Mouse (Mus musculus) midbrain, postnatal 0 days (tissue): ENCODE results near the gene Xxylt1. TPM values are rescaled to one million over a fixed set of nuclear protein-coding genes. Genes with fewer than 3 reads are reported as not detected.
A peak's percentile ranks its signal among the peaks of the same experiment; 100 is the strongest.

ENCODE experiments used
- ATAC-seq: fragments of 200-750 bp; cut with Nextera tagmentation; 2 replicates; pipeline ENCODE4 v1.8.0; 2017; ENCODE audit warnings: moderate number of reproducible peaks, mild to moderate bottlenecking, moderate TSS enrichment, moderate library complexity; ENCODE audit not compliant: low FRiP score
- DNase-seq: peaks from one replicate; pipeline ENCODE4 v3.0.0-alpha.2; 2015; ENCODE audit warnings: low spot score
- H3K27ac ChIP-seq: fragments of 300-500 bp; sonication (generic); 2 replicates; pipeline ENCODE4 v1.5.1; 2014; ENCODE audit warnings: low read depth, mild to moderate bottlenecking, low read length, mixed read lengths
- H3K27me3 ChIP-seq: fragments of 300-500 bp; sonication (generic); 2 replicates; pipeline ENCODE4 v1.6.1; 2014; ENCODE audit warnings: low read length, control low read depth, mixed read lengths; ENCODE audit not compliant: insufficient read depth
- H3K36me3 ChIP-seq: fragments of 300-500 bp; sonication (generic); 2 replicates; pipeline ENCODE4 v1.6.1; 2014; ENCODE audit warnings: low read length, control low read depth, mixed read lengths; ENCODE audit not compliant: insufficient read depth
- H3K4me1 ChIP-seq: fragments of 300-500 bp; sonication (generic); 2 replicates; pipeline ENCODE4 v1.6.1; 2014; ENCODE audit warnings: mild to moderate bottlenecking, control low read depth, antibody characterized with exemption, low read length, mixed read lengths; ENCODE audit not compliant: insufficient read depth
- H3K4me2 ChIP-seq: fragments of 300-500 bp; sonication (generic); 2 replicates; pipeline ENCODE4 v1.6.1; 2014; ENCODE audit warnings: low read depth, mild to moderate bottlenecking, low read length, mixed read lengths; ENCODE audit not compliant: poor library complexity, severe bottlenecking
- H3K4me3 ChIP-seq: fragments of 300-500 bp; sonication (generic); 2 replicates; pipeline ENCODE4 v1.5.1; 2014; ENCODE audit warnings: low read depth, mild to moderate bottlenecking, low read length, moderate library complexity
- H3K9ac ChIP-seq: fragments of 300-500 bp; sonication (generic); replicated peaks from 2 replicates; pipeline ENCODE4 v1.6.1; 2014; ENCODE audit warnings: mild to moderate bottlenecking, low read length, moderate library complexity, mixed read lengths; ENCODE audit not compliant: poor library complexity, severe bottlenecking
- H3K9me3 ChIP-seq: fragments of 300-500 bp; sonication (generic); 2 replicates; pipeline ENCODE4 v1.6.1; 2016; ENCODE audit warnings: low read length, control low read depth
- CTCF ChIP-seq: IDR thresholded peaks from 2 replicates; pipeline ENCODE4 v1.5.1; 2016; ENCODE audit warnings: antibody characterized with exemption, mild to moderate bottlenecking
- WGBS: fragments of 180-500 bp; shearing (Covaris S2); extraction: QIAGEN DNeasy Blood & Tissue Kit; methylation state at CpG from one replicate; pipeline ENCODE4 v1.1.7; 2014; 5-methylcytosine and 5-hydroxymethylcytosine counted together
- polyA plus RNA-seq: library from polyadenylated mRNA; unstranded; fragments of >200 nt; fragmentation: Nextera tagmentation; extraction: Ambion mirVana; gene quantifications from 2 replicates; pipeline ENCODE4 v1.2.1, GENCODE M21; 2015
- total RNA-seq: library from RNA; depleted of rRNA; stranded (reverse); fragments of >200 nt; gene quantifications from 2 replicates; pipeline ENCODE4 v1.2.3, GENCODE M21; 2014; rRNA removed

Xxylt1 gene
- 34.5 and 42.9 TPM in 2 replicates for total RNA-seq
- polyA plus RNA-seq: 17.1 and 18.2 TPM in 2 replicates

DNA sequence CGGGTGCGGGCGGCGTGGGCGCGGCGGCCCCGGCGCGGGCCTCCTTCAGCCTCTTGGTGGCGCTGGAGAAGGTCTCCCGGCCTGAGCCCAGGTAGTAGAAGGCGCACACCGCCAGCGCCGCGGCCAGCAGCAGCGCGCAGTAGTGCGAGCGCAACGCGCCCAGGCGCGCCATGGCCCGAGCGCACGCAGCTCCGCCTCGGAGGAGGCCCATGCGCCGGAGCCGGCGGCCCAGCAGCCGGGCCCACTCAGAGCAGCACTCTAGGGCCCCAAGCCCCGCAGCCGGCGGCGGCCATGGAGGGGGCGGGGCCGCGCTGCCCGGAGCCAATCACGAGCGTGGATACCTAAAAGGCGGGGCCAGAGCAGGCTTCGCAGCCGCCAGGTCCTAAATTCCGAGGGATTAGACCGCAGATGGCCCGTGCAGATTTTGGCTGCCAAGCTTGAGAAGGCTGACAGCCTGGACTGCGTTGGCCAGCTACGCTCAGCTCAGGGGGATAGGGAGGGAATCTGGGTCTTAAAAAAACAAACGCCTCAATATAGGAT, at the start of gene Xxylt1:
TSS of gene Xxylt1 (minus strand) at position 308 of the 540 bp plus-strand sequence.
- peak; percentile 98 for ATAC-seq
- 0% methylated on average over 53 of the region's 54 CpGs for WGBS
- peak within 1 kb of the TSS; percentile 60 for H3K4me2 ChIP-seq
- peak; percentile 97 for DNase-seq
- no peaks in the 10 kb centered on the region for H3K27me3 ChIP-seq
- TF ChIP-seq CTCF: peak; percentile 42; the same call in 1 of the 2 replicates
- peak within 1 kb of the TSS; percentile 72 for H3K9ac ChIP-seq
- peak within 1 kb of the TSS; percentile 82 for H3K4me3 ChIP-seq
- H3K9me3 ChIP-seq: no peaks in the 10 kb centered on the region
- peak within 1 kb of the TSS; percentile 77 for H3K27ac ChIP-seq
- 0 out of 2 replicates have a peak, but pooled peaks cover 2% of the 10 kb centered on the region for H3K36me3 ChIP-seq
- H3K4me1 ChIP-seq: peaks cover 6% of the 10 kb centered on the region; the same call in 1 of the 2 replicates

GRCm38 (mm10) chr16:31128116-31128515, 46.9 kb upstream of the Xxylt1 start:
- DNase-seq: no peak
- Histone ChIP-seq H3K9me3 (no peaks in the 10 kb centered on the region), H3K27me3 (no peaks in the 10 kb centered on the region), H3K4me1 (no peaks in the 10 kb centered on the region), H3K4me2 (no peak overlapping the region), H3K36me3 (peaks cover 18% of the 10 kb centered on the region), H3K9ac (no peak overlapping the region), H3K4me3 (no peak overlapping the region), H3K27ac (no peak overlapping the region)
- TF ChIP-seq CTCF: no peak
- 90% methylated on average over 5 of the region's 5 CpGs for WGBS
- ATAC-seq: no peak

GRCm38 (mm10) chr16:31124991-31125390, 43.8 kb upstream of the Xxylt1 start:
- Histone ChIP-seq H3K9ac (no peak overlapping the region), H3K27me3 (no peaks in the 10 kb centered on the region), H3K9me3 (no peaks in the 10 kb centered on the region), H3K4me2 (no peak overlapping the region), H3K4me1 (no peaks in the 10 kb centered on the region), H3K27ac (no peak overlapping the region), H3K4me3 (no peak overlapping the region), H3K36me3 (peaks cover 17% of the 10 kb centered on the region)
- ATAC-seq: no peak
- TF ChIP-seq CTCF: no peak
- DNase-seq: no peak
- WGBS: 64% methylated on average over 5 of the region's 5 CpGs

GRCm38 (mm10) chr16:31121612-31122011, 40.4 kb upstream of the Xxylt1 start:
- 94% methylated on average over 6 of the region's 6 CpGs for WGBS
- DNase-seq (no peak), ATAC-seq (no peak)
- H3K36me3 ChIP-seq: peaks cover 20% of the 10 kb centered on the region
- H3K4me2 ChIP-seq: no peak overlapping the region
- no peak for TF ChIP-seq CTCF
- H3K4me3 ChIP-seq: no peak overlapping the region
- H3K27me3 ChIP-seq: no peaks in the 10 kb centered on the region
- H3K9me3 ChIP-seq: no peaks in the 10 kb centered on the region
- no peak overlapping the region for H3K9ac ChIP-seq
- no peak overlapping the region for H3K27ac ChIP-seq
- H3K4me1 ChIP-seq: no peaks in the 10 kb centered on the region

- DNase-seq (no peak), ATAC-seq (no peak)
- H3K4me3 ChIP-seq: no peak overlapping the region
- no peaks in the 10 kb centered on the region for H3K9me3 ChIP-seq
- peaks cover 22% of the 10 kb centered on the region for H3K36me3 ChIP-seq
- no peaks in the 10 kb centered on the region for H3K4me1 ChIP-seq
- no peak overlapping the region for H3K27ac ChIP-seq
- no peaks in the 10 kb centered on the region for H3K27me3 ChIP-seq
- TF ChIP-seq CTCF: no peak
- no peak overlapping the region for H3K4me2 ChIP-seq
- no peak overlapping the region for H3K9ac ChIP-seq
Measured at GRCm38 (mm10) chr16:31113596-31113995, 32.4 kb upstream of the Xxylt1 start.

GRCm38 (mm10) chr16:31101352-31101751, 20.1 kb upstream of the Xxylt1 start:
- Histone ChIP-seq H3K36me3 (peaks cover 42% of the 10 kb centered on the region), H3K4me1 (no peaks in the 10 kb centered on the region), H3K9ac (no peak overlapping the region), H3K4me2 (no peak overlapping the region), H3K27ac (no peak overlapping the region), H3K4me3 (no peak overlapping the region), H3K9me3 (no peaks in the 10 kb centered on the region), H3K27me3 (no peaks in the 10 kb centered on the region)
- TF ChIP-seq CTCF: no peak
- WGBS: 84% methylated on average over 2 of the region's 2 CpGs
- ATAC-seq (no peak), DNase-seq (no peak)
